Mouse (Mus musculus) forebrain, embryonic 13.5 days (tissue): Measurements from ENCODE around the gene Hspa5. TPM values are rescaled to one million over a fixed set of nuclear protein-coding genes. Genes with fewer than 3 reads are reported as not detected.
"Not testable (repeated sequence)": the region's sequence is repeated elsewhere in the genome, so short reads cannot be mapped to it uniquely, and the experiment has no call there.

Source experiments
- ATAC-seq: fragments of 200-750 bp; cut with Nextera tagmentation; 2 replicates; pipeline ENCODE4 v1.8.0; 2017
- H3K27ac ChIP-seq: fragments of 300-500 bp; sonication (generic); 2 replicates; pipeline ENCODE4 v1.5.1; 2015; ENCODE audit warnings: inconsistent platforms, mild to moderate bottlenecking, moderate library complexity
- H3K27me3 ChIP-seq: fragments of 300-500 bp; sonication (generic); 2 replicates; pipeline ENCODE4 v1.6.1; 2015; ENCODE audit warnings: mild to moderate bottlenecking, inconsistent platforms
- H3K36me3 ChIP-seq: fragments of 300-500 bp; sonication (generic); 2 replicates; pipeline ENCODE4 v1.6.1; 2015; ENCODE audit warnings: mild to moderate bottlenecking, inconsistent platforms; ENCODE audit not compliant: poor library complexity, severe bottlenecking
- H3K4me1 ChIP-seq: fragments of 300-500 bp; sonication (generic); 2 replicates; pipeline ENCODE4 v1.6.1; 2015; ENCODE audit warnings: inconsistent platforms
- H3K4me2 ChIP-seq: fragments of 300-500 bp; sonication (generic); 2 replicates; pipeline ENCODE4 v1.6.1; 2015; ENCODE audit warnings: inconsistent platforms, mild to moderate bottlenecking, moderate library complexity
- H3K4me3 ChIP-seq: fragments of 300-500 bp; sonication (generic); 2 replicates; pipeline ENCODE4 v1.5.1; 2015; ENCODE audit warnings: mild to moderate bottlenecking, inconsistent platforms
- H3K9ac ChIP-seq: fragments of 300-500 bp; sonication (generic); 2 replicates; pipeline ENCODE4 v1.6.1; 2015; ENCODE audit warnings: mild to moderate bottlenecking, inconsistent platforms
- H3K9me3 ChIP-seq: fragments of 300-500 bp; sonication (generic); replicated peaks from 2 replicates; pipeline ENCODE4 v1.6.1; 2016; ENCODE audit warnings: inconsistent platforms
- WGBS: fragments of 180-500 bp; shearing (Covaris S2); methylation state at CpG from one replicate; pipeline ENCODE4 v1.1.7; 2015; 5-methylcytosine and 5-hydroxymethylcytosine counted together
- polyA plus RNA-seq: library from polyadenylated mRNA; unstranded; fragments of >200 nt; fragmentation: Nextera tagmentation; extraction: Ambion mirVana; gene quantifications from 2 replicates; pipeline ENCODE4 v1.2.1, GENCODE M21; 2015

Gene Hspa5
- polyA plus RNA-seq, 1 experiment from 2014 or later = 424 TPM

- peaks cover 27% of the 10 kb centered on the region for H3K4me1 ChIP-seq
- peaks cover 10% of the 10 kb centered on the region; the same call in 1 of the 2 replicates for H3K36me3 ChIP-seq
- H3K4me3 ChIP-seq = no peak overlapping the region
- no peak overlapping the region for H3K4me2 ChIP-seq
- no peak overlapping the region for H3K9ac ChIP-seq
- 85% methylated on average over 2 of the region's 2 CpGs for WGBS
- H3K27me3 ChIP-seq = no peaks in the 10 kb centered on the region
- H3K9me3 ChIP-seq = no peaks in the 10 kb centered on the region
- no peak for ATAC-seq
- no peak overlapping the region for H3K27ac ChIP-seq
Observed at GRCm38 (mm10) chr2:34750245-34750644, 21.5 kb upstream of the Hspa5 start.

GRCm38 (mm10) chr2:34753811-34754550, 17.8 kb upstream of the Hspa5 start:
- H3K9me3 ChIP-seq = no peaks in the 10 kb centered on the region
- H3K27ac ChIP-seq = peak overlapping the region; percentile 94
- H3K9ac ChIP-seq = peak overlapping the region; percentile 98
- peak; percentile 94 for ATAC-seq
- H3K4me1 ChIP-seq = peaks cover 28% of the 10 kb centered on the region
- H3K27me3 ChIP-seq = no peaks in the 10 kb centered on the region; the same call in 1 of the 2 replicates
- WGBS = under 1% methylated on average over 96 of the region's 106 CpGs
- no peaks in the 10 kb centered on the region for H3K36me3 ChIP-seq
- peak overlapping the region; percentile 95 for H3K4me3 ChIP-seq
- peak overlapping the region; percentile 76 for H3K4me2 ChIP-seq

GRCm38 (mm10) chr2:34754551-34755358, 17.0 kb upstream of the Hspa5 start, which contains the start of gene Gapvd1:
Gene Gapvd1 (minus strand): TSS chr2:34755232.
- WGBS = 1% methylated on average over 14 of the region's 14 CpGs
- peak; percentile 23; the same call in 1 of the 2 replicates for ATAC-seq
- Histone ChIP-seq H3K9ac (peak within 1 kb of the TSS; percentile 98), H3K4me2 (peak within 1 kb of the TSS; percentile 76), H3K4me3 (peak within 1 kb of the TSS; percentile 95), H3K9me3 (no peaks in the 10 kb centered on the region), H3K27ac (peak within 1 kb of the TSS; percentile 94), H3K27me3 (no peaks in the 10 kb centered on the region; the same call in 1 of the 2 replicates), H3K4me1 (peaks cover 28% of the 10 kb centered on the region), H3K36me3 (no peaks in the 10 kb centered on the region)

- 81% methylated on average over 1 of the region's 1 CpGs for WGBS
- no peak overlapping the region for H3K4me3 ChIP-seq
- no peak overlapping the region for H3K9ac ChIP-seq
- H3K36me3 ChIP-seq = no peaks in the 10 kb centered on the region
- ATAC-seq = no peak
- no peak overlapping the region for H3K4me2 ChIP-seq
- no peak overlapping the region for H3K27ac ChIP-seq
- H3K4me1 ChIP-seq = peaks cover 18% of the 10 kb centered on the region
- no peaks in the 10 kb centered on the region for H3K9me3 ChIP-seq
- H3K27me3 ChIP-seq = no peaks in the 10 kb centered on the region; the same call in 1 of the 2 replicates
Observed at GRCm38 (mm10) chr2:34757341-34757740, 14.4 kb upstream of the Hspa5 start.

- H3K4me2 ChIP-seq, H3K27ac ChIP-seq, H3K36me3 ChIP-seq, ATAC-seq, H3K9ac ChIP-seq, H3K4me3 ChIP-seq, H3K27me3 ChIP-seq, H3K4me1 ChIP-seq, H3K9me3 ChIP-seq: not testable (repeated sequence)
- WGBS = 90% methylated on average over 5 of the region's 5 CpGs
Observed at GRCm38 (mm10) chr2:34761272-34761671, 10.5 kb upstream of the Hspa5 start.

GRCm38 (mm10) chr2:34762174-34762573, 9.6 kb upstream of the Hspa5 start:
- H3K27me3 ChIP-seq = no peaks in the 10 kb centered on the region
- H3K36me3 ChIP-seq = no peaks in the 10 kb centered on the region
- no peak overlapping the region for H3K27ac ChIP-seq
- no peak overlapping the region for H3K9ac ChIP-seq
- no peaks in the 10 kb centered on the region for H3K9me3 ChIP-seq
- H3K4me2 ChIP-seq = no peak overlapping the region
- no peak for ATAC-seq
- no peak overlapping the region for H3K4me3 ChIP-seq
- WGBS = 90% methylated on average over 2 of the region's 2 CpGs
- no peaks in the 10 kb centered on the region for H3K4me1 ChIP-seq

GRCm38 (mm10) chr2:34762872-34763271, 8.9 kb upstream of the Hspa5 start:
- no peak overlapping the region for H3K4me2 ChIP-seq
- H3K4me1 ChIP-seq = no peaks in the 10 kb centered on the region
- no peaks in the 10 kb centered on the region for H3K27me3 ChIP-seq
- H3K9me3 ChIP-seq = no peaks in the 10 kb centered on the region
- no peak overlapping the region for H3K27ac ChIP-seq
- H3K4me3 ChIP-seq = no peak overlapping the region
- no peak overlapping the region for H3K9ac ChIP-seq
- 63% methylated on average over 2 of the region's 2 CpGs for WGBS
- no peaks in the 10 kb centered on the region for H3K36me3 ChIP-seq
- ATAC-seq = no peak

GRCm38 (mm10) chr2:34764801-34765200, 7.0 kb upstream of the Hspa5 start:
- no peaks in the 10 kb centered on the region for H3K36me3 ChIP-seq
- no peak for ATAC-seq
- no peak overlapping the region for H3K27ac ChIP-seq
- no peak overlapping the region for H3K4me2 ChIP-seq
- no peaks in the 10 kb centered on the region for H3K4me1 ChIP-seq
- H3K27me3 ChIP-seq = no peaks in the 10 kb centered on the region
- no peak overlapping the region for H3K9ac ChIP-seq
- H3K9me3 ChIP-seq = no peaks in the 10 kb centered on the region
- WGBS = 85% methylated on average over 11 of the region's 12 CpGs
- H3K4me3 ChIP-seq = no peak overlapping the region

GRCm38 (mm10) chr2:34770049-34770448, 1.7 kb upstream of the Hspa5 start:
- no peak overlapping the region for H3K9ac ChIP-seq
- no peak for ATAC-seq
- H3K4me3 ChIP-seq = no peak overlapping the region; the same call in 1 of the 2 replicates
- H3K4me1 ChIP-seq = peaks cover 32% of the 10 kb centered on the region
- H3K36me3 ChIP-seq = peaks cover 19% of the 10 kb centered on the region
- H3K9me3 ChIP-seq = no peaks in the 10 kb centered on the region
- WGBS = 95% methylated on average over 2 of the region's 2 CpGs
- H3K27ac ChIP-seq = no peak overlapping the region
- H3K27me3 ChIP-seq = no peaks in the 10 kb centered on the region
- H3K4me2 ChIP-seq = peak overlapping the region; percentile 75

GRCm38 (mm10) chr2:34770951-34771350, 819 bp upstream of the Hspa5 start:
- H3K36me3 ChIP-seq = peaks cover 28% of the 10 kb centered on the region
- 1% methylated on average over 6 of the region's 6 CpGs for WGBS
- H3K4me1 ChIP-seq = peaks cover 41% of the 10 kb centered on the region
- peak overlapping the region; percentile 75 for H3K4me2 ChIP-seq
- H3K4me3 ChIP-seq = peak overlapping the region; percentile 99
- H3K27ac ChIP-seq = peak overlapping the region; percentile 89
- H3K27me3 ChIP-seq = no peaks in the 10 kb centered on the region
- no peaks in the 10 kb centered on the region for H3K9me3 ChIP-seq
- H3K9ac ChIP-seq = peak overlapping the region; percentile 93
- no peak for ATAC-seq

GRCm38 (mm10) chr2:34772252-34773235, 774 bp downstream of the Hspa5 start:
- peak overlapping the region; percentile 99 for H3K4me3 ChIP-seq
- H3K9me3 ChIP-seq = no peaks in the 10 kb centered on the region
- ATAC-seq = peak; percentile 44; the same call in 1 of the 2 replicates
- H3K4me1 ChIP-seq = peaks cover 57% of the 10 kb centered on the region
- H3K27me3 ChIP-seq = no peaks in the 10 kb centered on the region
- H3K9ac ChIP-seq = peak overlapping the region; percentile 98
- 5% methylated on average over 50 of the region's 50 CpGs for WGBS
- peak overlapping the region; percentile 77 for H3K4me2 ChIP-seq
- H3K36me3 ChIP-seq = peaks cover 43% of the 10 kb centered on the region
- peak overlapping the region; percentile 81 for H3K27ac ChIP-seq
